ENCODE assay signal across 15 mouse cellular contexts in the genomic region with DNA sequence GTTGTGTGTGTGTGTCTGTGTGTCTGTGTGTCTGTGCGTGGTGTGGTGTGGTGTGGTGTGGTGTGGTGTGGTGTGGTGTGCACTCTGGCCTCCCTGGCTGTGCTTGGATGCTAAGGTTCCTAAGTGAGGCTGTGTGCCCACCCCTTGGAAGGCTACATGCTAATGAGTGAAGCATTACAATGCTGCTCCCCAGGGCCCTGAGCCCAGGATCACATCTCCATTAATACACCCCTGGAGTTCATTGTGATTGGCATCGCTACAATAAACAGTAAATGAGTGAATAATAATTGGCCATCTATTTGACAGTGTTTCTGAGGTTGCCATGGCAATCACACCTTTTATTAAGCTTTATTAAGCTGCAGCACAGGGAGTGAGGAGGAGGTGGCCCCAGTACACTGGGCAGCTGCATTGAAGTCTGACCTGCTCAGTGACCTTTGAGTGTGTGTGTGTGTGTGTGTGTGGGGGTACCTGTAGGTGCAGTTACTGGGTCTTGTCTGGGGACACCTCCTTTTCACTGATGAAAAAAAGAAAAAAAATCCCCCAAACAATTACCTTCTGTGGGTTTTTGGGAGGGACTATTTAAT.
DNase-seq lines count a peak whose midpoint lies in the region; ATAC-seq lines count a peak whose summit lies in the region.
"Had no signal": no experiment of that assay in that cellular context is flagged by ENCODE, and none has a peak within 500 bp of the region (broad histone marks: within the 10 kb centered on the region; RNA-seq: fewer than 3 reads in every experiment).

No protein-coding gene starts in this region.

- 0 out of 2 replicates have a peak, but pooled peaks cover 3% of the 10 kb centered on the region for H3K4me1 ChIP-seq in kidney, embryonic 14.5 days (ENCODE audit: control insufficient read depth, insufficient read depth, low read length)
- peaks cover 48% of the 10 kb centered on the region for H3K4me1 ChIP-seq in forebrain, embryonic 12.5 days
- peaks cover 8% of the 10 kb centered on the region for H3K4me1 ChIP-seq in hindbrain, embryonic 16.5 days (ENCODE audit: control insufficient read depth, insufficient read depth, low read depth, low read length)
- H3K4me1 ChIP-seq: limb, embryonic 15.5 days; lung, embryonic 15.5 days had no signal

- peak; percentile 41; the same call in 1 of the 2 replicates for ATAC-seq in kidney, embryonic 14.5 days (ENCODE audit: low FRiP score, low TSS enrichment)
- ATAC-seq in forebrain, embryonic 12.5 days (ENCODE audit: low FRiP score), result peak; percentile 75
- peak; percentile 49; the same call in 1 of the 2 replicates for ATAC-seq in hindbrain, embryonic 16.5 days
- ATAC-seq: activated CD4-positive, CD25-positive, alpha-beta regulatory T cell, adult 4 months had no signal

- DNase-seq in kidney, postnatal 14 days, result no peak
- peak; percentile 44 for DNase-seq in retina, embryonic 14.5 days (ENCODE audit: low spot score)
- no peak for DNase-seq in layer of hippocampus, postnatal 25 days (ENCODE audit: extremely low spot score in 1 of 2, low spot score in 1 of 2)
- no peak for DNase-seq in cerebellum, adult 9-10 months
- no peak for DNase-seq in lung, postnatal 4 days
- DNase-seq: heart, adult 11 months; heart, postnatal 14 days had no signal

- WGBS in kidney, embryonic 14.5 days, result 79% methylated on average over 2 of the region's 2 CpGs
- 17% methylated on average over 2 of the region's 2 CpGs for WGBS in forebrain, embryonic 12.5 days
- WGBS in hindbrain, embryonic 16.5 days, result 25% methylated on average over 2 of the region's 2 CpGs

- H3K4me3 ChIP-seq in kidney, embryonic 14.5 days (ENCODE audit: low read length), result no peak overlapping the region
- no peak overlapping the region for H3K4me3 ChIP-seq in forebrain, embryonic 12.5 days (replicated peaks)
- H3K4me3 ChIP-seq in hindbrain, embryonic 16.5 days (ENCODE audit: low read length), result no peak overlapping the region
- H3K4me3 ChIP-seq: limb, embryonic 15.5 days; lung, embryonic 15.5 days had no signal

- peaks cover 5% of the 10 kb centered on the region; the same call in 1 of the 2 replicates for H3K27me3 ChIP-seq in kidney, embryonic 14.5 days (ENCODE audit: control insufficient read depth, insufficient read depth, low read length)
- peaks cover 86% of the 10 kb centered on the region for H3K27me3 ChIP-seq in forebrain, embryonic 12.5 days
- H3K27me3 ChIP-seq in hindbrain, embryonic 16.5 days (replicated peaks; ENCODE audit: control insufficient read depth, insufficient read depth, low read length), result no peaks in the 10 kb centered on the region
- H3K27me3 ChIP-seq: limb, embryonic 15.5 days; lung, embryonic 15.5 days had no signal

- H3K9me3 ChIP-seq in kidney, embryonic 14.5 days (ENCODE audit: control insufficient read depth, low read length), result no peaks in the 10 kb centered on the region
- H3K9me3 ChIP-seq in forebrain, embryonic 12.5 days, result no peaks in the 10 kb centered on the region
- no peaks in the 10 kb centered on the region for H3K9me3 ChIP-seq in hindbrain, embryonic 16.5 days (ENCODE audit: control insufficient read depth, low read length)
- H3K9me3 ChIP-seq: limb, embryonic 15.5 days; lung, embryonic 15.5 days had no signal

- H3K9ac ChIP-seq in kidney, embryonic 14.5 days (ENCODE audit: low read depth, low read length), result no peak overlapping the region
- no peak overlapping the region for H3K9ac ChIP-seq in forebrain, embryonic 12.5 days
- H3K9ac ChIP-seq in hindbrain, embryonic 16.5 days (ENCODE audit: low read depth, low read length), result no peak overlapping the region
- H3K9ac ChIP-seq: limb, embryonic 15.5 days; lung, embryonic 15.5 days had no signal

- no peak overlapping the region for H3K4me2 ChIP-seq in kidney, embryonic 14.5 days (replicated peaks; ENCODE audit: low read depth, low read length)
- no peak overlapping the region for H3K4me2 ChIP-seq in forebrain, embryonic 12.5 days
- H3K4me2 ChIP-seq in hindbrain, embryonic 16.5 days (ENCODE audit: low read length), result no peak overlapping the region
- H3K4me2 ChIP-seq: limb, embryonic 15.5 days; lung, embryonic 15.5 days had no signal

- H3K27ac ChIP-seq in kidney, embryonic 14.5 days (ENCODE audit: low read depth, low read length), result no peak overlapping the region
- peak overlapping the region; percentile 57; the same call in 1 of the 2 replicates for H3K27ac ChIP-seq in forebrain, embryonic 12.5 days
- no peak overlapping the region for H3K27ac ChIP-seq in hindbrain, embryonic 16.5 days (ENCODE audit: low read depth, low read length)
- H3K27ac ChIP-seq: kidney, postnatal 0 days; limb, embryonic 15.5 days; lung, embryonic 15.5 days had no signal

- no peaks in the 10 kb centered on the region for H3K36me3 ChIP-seq in kidney, embryonic 14.5 days (ENCODE audit: control insufficient read depth, insufficient read depth, low read length)
- no peaks in the 10 kb centered on the region for H3K36me3 ChIP-seq in forebrain, embryonic 12.5 days (replicated peaks)
- H3K36me3 ChIP-seq in hindbrain, embryonic 16.5 days (ENCODE audit: control insufficient read depth, insufficient read depth, low read length), result no peaks in the 10 kb centered on the region
- H3K36me3 ChIP-seq: G1E; limb, embryonic 15.5 days; lung, embryonic 15.5 days had no signal
